Mouse (Mus musculus): ENCODE measurements at regions not wholly inside any gene's neighbourhood (a gene's known extent, or its start where the extent isn't known, plus 50 kb on each side); places are given as distances from the start of the nearest gene placed in this dataset.

DNA sequence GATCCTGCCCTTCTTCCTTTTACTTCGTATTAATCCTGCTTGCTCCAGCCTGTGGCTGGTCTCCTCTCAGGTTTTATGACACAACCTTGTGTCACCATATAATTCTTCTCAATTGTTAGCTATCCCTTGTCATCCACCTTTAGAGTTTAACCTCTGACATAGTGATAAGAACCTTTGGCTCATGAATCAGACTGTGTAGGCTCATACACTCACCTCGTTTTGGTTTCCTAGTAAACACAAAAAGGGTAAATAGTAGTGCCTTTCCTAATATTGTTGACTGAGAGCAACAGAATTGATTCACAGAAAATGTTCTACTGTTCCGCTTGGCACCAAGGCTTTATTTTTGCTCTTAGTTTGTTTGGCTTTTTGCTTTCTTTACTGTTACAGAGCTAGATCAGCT lies 216.2 kb upstream of the H2al1a start:
- H3K27me3 ChIP-seq (ENCODE audit: control insufficient read depth, insufficient read depth, low read depth, low read length): no peaks in the 10 kb centered on the region
- H3K27ac ChIP-seq (ENCODE audit: low read length): no peak overlapping the region
- H3K4me3 ChIP-seq (ENCODE audit: low read depth, low read length): no peak overlapping the region
- H3K4me1 ChIP-seq (ENCODE audit: control insufficient read depth, insufficient read depth, low read length): 0 out of 2 replicates have a peak, but pooled peaks cover 4% of the 10 kb centered on the region
- H3K9ac ChIP-seq (ENCODE audit: low read depth, low read length): no peak overlapping the region
- ATAC-seq: no peak
- H3K4me2 ChIP-seq (ENCODE audit: low read length): no peak overlapping the region
- H3K36me3 ChIP-seq (ENCODE audit: control insufficient read depth, insufficient read depth, low read length): no peaks in the 10 kb centered on the region
- no peaks in the 10 kb centered on the region for H3K9me3 ChIP-seq (replicated peaks; ENCODE audit: control insufficient read depth, low read length, poor library complexity, severe bottlenecking)
- 84% methylated on average over 3 of the region's 3 CpGs for WGBS

DNA sequence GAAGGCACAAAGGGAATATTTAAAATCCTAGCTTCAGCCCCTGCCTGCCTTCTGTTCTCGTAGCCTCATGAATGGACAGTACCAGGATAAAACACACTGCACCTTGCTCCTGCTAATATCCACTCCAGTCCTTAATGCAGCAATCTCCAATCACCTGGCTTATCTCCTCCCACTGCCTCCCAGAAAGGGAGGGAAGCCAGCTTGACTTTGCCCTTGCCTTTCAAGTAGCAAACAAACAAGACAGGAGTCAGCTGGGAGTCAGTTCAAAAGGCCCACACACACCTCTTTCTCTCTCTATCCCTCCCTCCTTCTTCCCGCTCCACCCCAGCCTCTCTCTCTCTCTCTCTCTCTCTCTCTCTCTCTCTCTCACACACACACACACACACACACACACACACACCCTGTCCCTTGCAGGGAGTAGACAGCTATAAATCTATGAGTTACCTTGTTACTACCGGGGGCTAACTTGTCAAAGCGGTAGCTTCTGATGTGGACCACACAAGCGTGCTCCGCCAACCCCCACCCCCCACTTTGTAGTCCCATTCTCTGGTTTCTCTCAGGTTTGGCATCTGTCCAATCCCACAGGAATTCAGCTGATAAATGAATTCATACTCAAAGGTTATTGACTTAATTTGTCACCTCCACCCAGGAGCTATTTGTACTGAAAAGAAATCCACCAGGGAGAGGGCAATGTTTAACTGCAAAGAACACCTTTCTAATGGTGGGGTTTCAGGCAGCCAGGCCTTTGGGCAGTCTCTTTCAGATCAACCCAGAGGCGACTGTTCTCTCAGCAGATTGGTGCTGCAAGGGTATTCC lies 212.6 kb upstream of the H2al1a start:
- Histone ChIP-seq H3K27me3 (ENCODE audit: control insufficient read depth, insufficient read depth, low read depth, low read length) (no peaks in the 10 kb centered on the region), H3K9me3 (replicated peaks; ENCODE audit: control insufficient read depth, low read length, poor library complexity, severe bottlenecking) (no peaks in the 10 kb centered on the region), H3K27ac (ENCODE audit: low read length) (no peak overlapping the region), H3K4me2 (ENCODE audit: low read length) (no peak overlapping the region), H3K4me3 (ENCODE audit: low read depth, low read length) (no peak overlapping the region), H3K36me3 (ENCODE audit: control insufficient read depth, insufficient read depth, low read length) (no peaks in the 10 kb centered on the region), H3K4me1 (ENCODE audit: control insufficient read depth, insufficient read depth, low read length) (0 out of 2 replicates have a peak, but pooled peaks cover 6% of the 10 kb centered on the region), H3K9ac (ENCODE audit: low read depth, low read length) (no peak overlapping the region)
- no peak for ATAC-seq
- 36% methylated on average over 7 of the region's 7 CpGs for whole genome bisulfite sequencing

DNA sequence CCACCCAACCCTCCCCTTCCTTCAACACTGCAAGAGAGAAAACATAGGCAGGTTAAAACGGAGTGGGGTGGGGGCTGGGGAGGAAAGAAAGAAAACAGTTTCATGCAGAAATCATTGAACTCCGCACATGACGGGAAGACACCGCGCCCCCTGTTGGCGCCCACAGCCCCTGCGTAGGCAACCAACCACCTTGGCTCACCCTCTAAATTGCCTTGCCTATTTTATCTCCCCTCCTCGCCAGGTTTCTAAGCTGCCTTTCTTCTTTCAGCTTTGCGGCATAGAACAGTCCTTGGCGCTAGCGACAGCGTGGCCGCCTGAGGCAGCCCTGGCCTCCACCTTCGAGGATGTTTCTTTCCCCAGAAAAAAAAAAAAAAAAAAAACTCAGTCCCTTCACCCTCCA lies 211.1 kb upstream of the H2al1a start:
- peak overlapping the region; percentile 42; the same call in 1 of the 2 replicates for H3K27ac ChIP-seq (ENCODE audit: low read length)
- no peaks in the 10 kb centered on the region for H3K36me3 ChIP-seq (ENCODE audit: control insufficient read depth, insufficient read depth, low read length)
- 15% methylated on average over 13 of the region's 14 CpGs for WGBS
- peak; percentile 69 for ATAC-seq
- no peak overlapping the region for H3K9ac ChIP-seq (ENCODE audit: low read depth, low read length)
- no peak overlapping the region for H3K4me3 ChIP-seq (ENCODE audit: low read depth, low read length)
- no peaks in the 10 kb centered on the region for H3K9me3 ChIP-seq (replicated peaks; ENCODE audit: control insufficient read depth, low read length, poor library complexity, severe bottlenecking)
- no peaks in the 10 kb centered on the region for H3K27me3 ChIP-seq (ENCODE audit: control insufficient read depth, insufficient read depth, low read depth, low read length)
- 0 out of 2 replicates have a peak, but pooled peaks cover 6% of the 10 kb centered on the region for H3K4me1 ChIP-seq (ENCODE audit: control insufficient read depth, insufficient read depth, low read length)
- peak overlapping the region; percentile 37 for H3K4me2 ChIP-seq (ENCODE audit: low read length)

DNA sequence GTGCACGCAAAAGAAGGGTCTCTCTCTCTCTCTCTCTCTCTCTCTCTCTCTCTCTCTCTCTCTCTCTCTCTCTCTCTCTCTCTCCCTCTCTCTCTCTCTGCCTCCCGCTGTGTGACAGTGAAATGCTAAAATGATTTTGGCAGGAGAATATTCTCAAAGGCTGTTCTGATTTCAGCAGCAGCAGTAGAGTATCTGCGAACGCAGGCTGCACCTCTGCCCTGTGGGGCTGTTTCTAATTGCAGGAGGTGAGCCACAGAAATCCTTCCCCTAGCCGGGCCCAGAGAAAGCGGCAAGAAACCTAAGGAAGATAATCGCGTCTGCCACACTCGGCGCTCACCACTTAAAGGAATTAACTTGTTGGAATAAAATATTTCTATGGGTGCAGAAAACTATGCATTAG lies 210.6 kb upstream of the H2al1a start:
- H3K9ac ChIP-seq (ENCODE audit: low read depth, low read length): no peak overlapping the region
- no peaks in the 10 kb centered on the region for H3K27me3 ChIP-seq (ENCODE audit: control insufficient read depth, insufficient read depth, low read depth, low read length)
- H3K4me2 ChIP-seq (ENCODE audit: low read length): peak overlapping the region; percentile 26
- H3K27ac ChIP-seq (ENCODE audit: low read length): no peak overlapping the region
- no peaks in the 10 kb centered on the region for H3K36me3 ChIP-seq (ENCODE audit: control insufficient read depth, insufficient read depth, low read length)
- H3K9me3 ChIP-seq (replicated peaks; ENCODE audit: control insufficient read depth, low read length, poor library complexity, severe bottlenecking): no peaks in the 10 kb centered on the region
- H3K4me1 ChIP-seq (ENCODE audit: control insufficient read depth, insufficient read depth, low read length): 0 out of 2 replicates have a peak, but pooled peaks cover 6% of the 10 kb centered on the region
- WGBS: 23% methylated on average over 9 of the region's 10 CpGs
- 0 out of 2 replicates have a peak, but pooled peaks have one; percentile 56 for ATAC-seq
- no peak overlapping the region for H3K4me3 ChIP-seq (ENCODE audit: low read depth, low read length)

DNA sequence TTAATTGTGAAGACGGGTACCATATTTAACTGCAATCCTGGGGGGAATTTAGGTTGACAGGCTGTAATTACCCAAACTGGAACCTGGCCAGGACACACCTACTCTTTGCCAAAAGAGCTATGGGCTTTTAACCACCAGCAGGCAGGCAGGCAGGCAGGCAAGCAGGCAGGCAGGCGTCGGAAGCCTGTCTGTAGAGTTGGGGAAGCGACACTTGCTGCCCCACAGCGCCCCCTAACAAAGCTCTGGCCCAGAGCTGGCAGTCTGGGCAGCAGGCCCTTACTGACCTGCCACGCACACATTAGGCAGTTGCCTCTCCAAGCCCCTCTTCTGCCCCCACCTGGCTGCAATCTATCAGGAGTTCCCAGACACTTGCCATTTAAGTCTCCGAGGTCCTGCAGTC lies 208.6 kb upstream of the H2al1a start:
- Histone ChIP-seq H3K4me1 (ENCODE audit: control insufficient read depth, insufficient read depth, low read length) (0 out of 2 replicates have a peak, but pooled peaks cover 6% of the 10 kb centered on the region), H3K27ac (ENCODE audit: low read length) (no peak overlapping the region), H3K9ac (ENCODE audit: low read depth, low read length) (no peak overlapping the region), H3K4me2 (ENCODE audit: low read length) (no peak overlapping the region), H3K9me3 (replicated peaks; ENCODE audit: control insufficient read depth, low read length, poor library complexity, severe bottlenecking) (no peaks in the 10 kb centered on the region), H3K4me3 (ENCODE audit: low read depth, low read length) (no peak overlapping the region), H3K36me3 (ENCODE audit: control insufficient read depth, insufficient read depth, low read length) (no peaks in the 10 kb centered on the region), H3K27me3 (ENCODE audit: control insufficient read depth, insufficient read depth, low read depth, low read length) (no peaks in the 10 kb centered on the region)
- no peak for ATAC-seq
- WGBS: 21% methylated on average over 7 of the region's 7 CpGs

DNA sequence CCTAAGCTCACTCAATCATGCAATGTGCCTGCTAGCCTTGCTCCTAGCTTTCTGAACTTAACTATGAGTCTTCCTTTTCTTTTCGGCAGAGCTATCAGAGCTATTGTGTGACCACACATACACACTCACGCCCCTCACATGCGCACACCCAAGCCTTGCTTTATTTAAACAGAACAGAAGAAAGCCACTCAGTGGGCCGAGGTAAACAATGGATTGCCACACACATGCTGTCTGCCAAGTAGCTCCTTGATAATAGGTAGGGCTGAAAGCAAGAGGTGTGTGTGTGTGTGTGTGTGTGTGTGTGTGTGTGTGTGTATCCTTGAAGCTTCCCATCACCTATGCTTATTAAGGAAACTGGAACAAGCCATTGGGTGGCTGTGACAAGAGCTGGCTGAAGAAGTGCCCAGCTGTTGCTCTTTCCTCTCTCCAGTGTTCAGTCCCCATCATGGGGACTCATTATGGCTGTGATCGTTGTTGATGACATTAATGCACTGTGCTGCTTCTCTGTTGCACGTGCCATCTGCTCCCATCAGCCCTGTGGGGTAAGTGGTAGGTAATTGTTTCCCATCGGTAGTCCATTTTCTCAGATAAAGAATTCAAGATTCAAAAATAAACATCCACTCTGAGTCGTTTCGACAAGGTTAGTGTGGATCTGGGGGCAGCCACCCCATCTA lies 201.3 kb upstream of the H2al1a start:
- Histone ChIP-seq H3K27ac (ENCODE audit: low read length) (no peak overlapping the region), H3K4me2 (ENCODE audit: low read length) (no peak overlapping the region), H3K4me1 (ENCODE audit: control insufficient read depth, insufficient read depth, low read length) (peaks cover 5% of the 10 kb centered on the region; the same call in 1 of the 2 replicates), H3K4me3 (ENCODE audit: low read depth, low read length) (no peak overlapping the region), H3K36me3 (ENCODE audit: control insufficient read depth, insufficient read depth, low read length) (no peaks in the 10 kb centered on the region), H3K27me3 (ENCODE audit: control insufficient read depth, insufficient read depth, low read depth, low read length) (no peaks in the 10 kb centered on the region), H3K9ac (ENCODE audit: low read depth, low read length) (no peak overlapping the region), H3K9me3 (replicated peaks; ENCODE audit: control insufficient read depth, low read length, poor library complexity, severe bottlenecking) (no peaks in the 10 kb centered on the region)
- ATAC-seq: no peak
- WGBS: 58% methylated on average over 9 of the region's 9 CpGs

GRCm38 (mm10) chrX:11098366-11098765 lies 200.7 kb upstream of the H2al1a start:
- no peak for ATAC-seq
- Histone ChIP-seq H3K4me1 (ENCODE audit: control insufficient read depth, insufficient read depth, low read length) (peaks cover 5% of the 10 kb centered on the region; the same call in 1 of the 2 replicates), H3K9me3 (replicated peaks; ENCODE audit: control insufficient read depth, low read length, poor library complexity, severe bottlenecking) (no peaks in the 10 kb centered on the region), H3K9ac (ENCODE audit: low read depth, low read length) (no peak overlapping the region), H3K4me2 (ENCODE audit: low read length) (no peak overlapping the region), H3K4me3 (ENCODE audit: low read depth, low read length) (no peak overlapping the region), H3K27ac (ENCODE audit: low read length) (no peak overlapping the region), H3K27me3 (ENCODE audit: control insufficient read depth, insufficient read depth, low read depth, low read length) (no peaks in the 10 kb centered on the region), H3K36me3 (ENCODE audit: control insufficient read depth, insufficient read depth, low read length) (no peaks in the 10 kb centered on the region)
- 37% methylated on average over 4 of the region's 4 CpGs for WGBS

DNA sequence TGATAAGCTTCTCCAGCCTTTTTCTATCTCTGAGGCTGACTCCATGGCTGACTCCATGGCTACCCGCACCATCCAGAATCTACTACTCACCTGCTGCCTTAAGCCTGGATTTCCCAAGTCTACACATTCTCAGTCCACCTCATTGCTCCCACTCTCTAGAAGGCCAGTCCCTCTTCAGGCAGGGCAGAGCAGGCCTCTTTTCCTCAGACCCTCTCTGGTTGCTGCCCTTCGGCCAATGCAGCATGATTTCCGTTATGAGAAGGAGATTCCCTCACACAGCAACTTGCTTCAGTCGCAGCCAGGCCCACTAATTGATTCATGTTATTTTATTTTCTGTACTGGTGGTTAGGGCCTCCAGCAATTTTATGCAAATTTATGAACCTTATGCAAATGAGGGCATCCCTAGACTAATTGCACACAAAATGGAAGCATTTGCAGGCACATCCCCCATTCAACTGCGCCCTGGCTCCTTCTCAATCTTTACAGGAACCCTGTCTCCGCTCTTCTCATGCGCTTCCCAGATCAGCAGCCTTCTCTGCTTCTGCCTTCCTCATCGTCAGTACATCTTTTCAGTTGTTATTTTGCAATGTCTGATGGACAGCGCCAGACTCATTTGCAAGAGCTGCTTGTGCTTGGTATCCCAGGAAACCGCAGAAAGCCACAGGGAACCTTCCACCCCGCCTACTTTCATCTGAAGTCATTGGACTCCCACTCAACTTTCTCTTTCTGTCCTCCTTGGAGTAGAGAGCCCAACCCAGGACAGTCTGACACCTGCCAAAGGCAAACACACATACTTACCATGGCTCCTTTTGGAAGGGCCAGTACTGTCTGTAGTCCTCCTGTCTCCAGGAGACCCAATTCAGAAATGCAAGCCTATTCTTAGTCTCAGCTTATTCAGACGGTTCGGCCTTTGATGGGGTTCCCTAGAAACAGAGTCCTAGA lies 199.6 kb upstream of the H2al1a start:
- no peaks in the 10 kb centered on the region for H3K36me3 ChIP-seq (ENCODE audit: control insufficient read depth, insufficient read depth, low read length)
- no peaks in the 10 kb centered on the region for H3K9me3 ChIP-seq (replicated peaks; ENCODE audit: control insufficient read depth, low read length, poor library complexity, severe bottlenecking)
- no peak overlapping the region for H3K9ac ChIP-seq (ENCODE audit: low read depth, low read length)
- no peaks in the 10 kb centered on the region for H3K27me3 ChIP-seq (ENCODE audit: control insufficient read depth, insufficient read depth, low read depth, low read length)
- peak; percentile 60 for ATAC-seq
- 45% methylated on average over 13 of the region's 13 CpGs for WGBS
- no peak overlapping the region for H3K4me3 ChIP-seq (ENCODE audit: low read depth, low read length)
- peak overlapping the region; percentile 38 for H3K27ac ChIP-seq (ENCODE audit: low read length)
- H3K4me1 ChIP-seq (ENCODE audit: control insufficient read depth, insufficient read depth, low read length): peaks cover 9% of the 10 kb centered on the region; the same call in 1 of the 2 replicates
- no peak overlapping the region for H3K4me2 ChIP-seq (ENCODE audit: low read length)
